Mouse (Mus musculus): ENCODE data around the gene Akna. TPM values are rescaled to one million over a fixed set of nuclear protein-coding genes. Genes with fewer than 3 reads are reported as not detected.
A peak's percentile ranks its signal among the peaks of the same experiment; 100 is the strongest.
"Not testable (repeated sequence)": the region's sequence is repeated elsewhere in the genome, so short reads cannot be mapped to it uniquely, and the experiment has no call there.

Akna gene
- total and polyA plus RNA-seq, 2 experiments from 2014 or later, result 3.8 to 6.1 TPM

DNA sequence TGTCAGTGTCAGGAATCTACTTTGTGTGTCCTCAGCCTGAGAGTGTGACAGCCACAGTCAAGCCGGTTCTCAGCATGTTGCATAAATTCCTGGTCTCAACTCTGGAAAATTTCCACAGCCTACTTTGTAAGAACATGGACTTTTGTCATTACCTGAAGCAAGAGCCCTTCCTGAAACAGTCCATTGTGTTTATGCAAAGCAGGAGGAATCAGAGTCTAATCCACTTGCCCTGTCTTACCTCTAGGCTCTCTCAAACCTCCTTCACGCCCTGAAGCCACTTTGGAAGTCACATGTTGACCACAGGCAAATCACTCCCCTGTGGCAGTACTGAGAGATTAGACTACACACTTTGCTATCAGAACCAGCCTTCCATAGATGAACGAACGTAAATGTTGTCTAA is 60.7 kb downstream of the Akna start:
- ATAC-seq (no peak), DNase-seq (no peak)
- Histone ChIP-seq H3K4me1 (ENCODE audit: insufficient read depth) (no peaks in the 10 kb centered on the region), H3K9ac (no peak overlapping the region), H3K9me3 (ENCODE audit: low read length) (no peaks in the 10 kb centered on the region), H3K4me2 (ENCODE audit: low read depth) (no peak overlapping the region), H3K27ac (ENCODE audit: low read depth, low read length) (no peak overlapping the region), H3K36me3 (ENCODE audit: insufficient read depth) (no peaks in the 10 kb centered on the region), H3K27me3 (ENCODE audit: insufficient read depth, low read length) (no peaks in the 10 kb centered on the region), H3K4me3 (ENCODE audit: low read depth, low read length) (no peak overlapping the region)
- TF ChIP-seq CTCF (IDR thresholded peaks at IDR 0.05; ENCODE audit: low read depth), result no peak
- 67% methylated on average over 4 of the region's 4 CpGs for WGBS

DNA sequence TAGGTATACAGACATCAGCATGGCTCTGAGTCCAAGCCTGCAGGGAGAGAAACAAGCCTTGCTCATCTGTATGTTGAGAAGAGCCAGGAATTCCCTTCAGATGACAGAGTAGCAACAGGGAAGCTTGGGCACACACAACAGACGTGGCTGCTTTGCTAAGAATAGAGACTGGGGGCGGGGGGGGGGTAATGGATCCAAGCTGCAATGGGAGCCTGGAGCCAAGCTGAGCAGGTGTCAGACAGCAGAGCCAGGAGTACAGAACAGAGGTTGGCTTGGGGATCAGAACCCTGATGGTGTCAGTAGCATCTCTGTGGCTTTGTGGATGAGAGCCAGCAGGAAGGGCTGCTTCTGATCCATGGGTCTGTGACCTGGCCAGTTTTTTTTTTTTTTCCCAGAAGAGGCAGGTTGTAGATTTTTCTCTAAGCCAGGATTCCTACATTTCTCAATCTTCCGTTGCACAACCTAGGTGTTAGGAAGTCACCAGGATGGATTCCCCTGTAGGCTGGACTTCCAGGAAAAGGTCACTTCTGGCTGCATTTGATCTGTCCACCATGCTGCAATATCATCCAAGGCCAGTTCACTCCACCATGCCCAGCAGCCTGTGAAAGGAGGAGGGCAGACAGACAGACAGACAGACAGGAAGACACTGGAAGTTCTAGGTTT is 64.6 kb downstream of the Akna start:
- Histone ChIP-seq H3K4me1 (ENCODE audit: insufficient read depth) (no peaks in the 10 kb centered on the region), H3K9ac (no peak overlapping the region), H3K4me2 (ENCODE audit: low read depth) (no peak overlapping the region), H3K36me3 (ENCODE audit: insufficient read depth) (no peaks in the 10 kb centered on the region), H3K27me3 (ENCODE audit: insufficient read depth, low read length) (no peaks in the 10 kb centered on the region), H3K9me3 (ENCODE audit: low read length) (no peaks in the 10 kb centered on the region), H3K27ac (ENCODE audit: low read depth, low read length) (no peak overlapping the region), H3K4me3 (ENCODE audit: low read depth, low read length) (no peak overlapping the region)
- ATAC-seq (peak; percentile 63), DNase-seq (peak; percentile 15)
- TF ChIP-seq CTCF (IDR thresholded peaks at IDR 0.05; ENCODE audit: low read depth), result no peak
- WGBS, result 54% methylated on average over 3 of the region's 3 CpGs

DNA sequence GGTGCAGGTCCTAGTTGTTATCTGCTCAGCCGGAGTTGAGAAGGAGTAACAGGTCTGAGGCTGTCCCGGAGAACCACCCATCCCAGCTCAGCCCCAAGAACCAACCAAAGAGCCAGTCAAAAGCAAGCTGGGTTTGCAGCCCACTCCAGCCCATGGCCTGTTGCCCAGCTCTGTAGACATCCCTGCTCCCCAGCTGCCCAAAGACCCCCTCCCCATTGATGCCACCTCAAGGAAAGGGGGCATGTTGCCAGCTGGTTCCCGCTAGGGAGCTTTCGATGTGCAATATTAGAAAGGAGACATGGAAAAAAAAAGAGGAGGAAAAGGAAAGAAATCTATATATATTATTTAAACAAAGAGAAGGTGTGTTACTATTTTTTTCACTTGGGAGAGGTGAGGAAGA is 69.8 kb downstream of the Akna start:
- 76% methylated on average over 4 of the region's 4 CpGs for WGBS
- H3K4me1 ChIP-seq (ENCODE audit: insufficient read depth), result no peaks in the 10 kb centered on the region
- H3K36me3 ChIP-seq (ENCODE audit: insufficient read depth), result no peaks in the 10 kb centered on the region
- no peak for TF ChIP-seq CTCF (IDR thresholded peaks at IDR 0.05; ENCODE audit: low read depth)
- H3K9me3 ChIP-seq (ENCODE audit: low read length), result no peaks in the 10 kb centered on the region
- ATAC-seq (no peak), DNase-seq (no peak)
- no peak overlapping the region for H3K4me2 ChIP-seq (ENCODE audit: low read depth)
- H3K9ac ChIP-seq, result no peak overlapping the region
- H3K27me3 ChIP-seq (ENCODE audit: insufficient read depth, low read length), result no peaks in the 10 kb centered on the region
- H3K27ac ChIP-seq (ENCODE audit: low read depth, low read length), result no peak overlapping the region
- no peak overlapping the region for H3K4me3 ChIP-seq (ENCODE audit: low read depth, low read length)

DNA sequence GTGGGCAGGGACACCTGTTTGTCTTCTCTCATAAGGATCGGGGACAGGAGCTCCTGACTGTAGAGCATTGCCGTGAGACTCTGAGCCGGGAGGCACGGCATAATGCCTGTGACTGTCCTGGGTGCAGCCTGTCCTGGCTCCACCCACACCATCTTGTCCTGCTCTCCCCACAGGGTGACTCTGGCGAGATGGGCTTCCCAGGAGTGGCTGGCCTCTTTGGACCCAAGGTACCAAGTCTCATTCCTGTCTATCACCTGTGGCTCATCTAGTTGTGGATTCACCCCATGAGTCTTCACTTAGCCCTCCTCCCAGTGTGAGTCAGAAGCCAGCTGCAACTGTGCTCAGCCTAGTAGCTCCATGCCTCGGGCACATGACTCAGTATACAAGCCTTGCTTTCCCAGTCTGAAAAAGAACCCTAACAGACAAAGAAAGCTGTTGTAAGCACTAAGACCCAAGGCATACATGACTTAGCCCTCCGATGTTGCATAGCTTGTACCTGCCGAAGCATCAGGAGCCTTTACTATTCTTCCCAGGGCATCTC is 79.8 kb downstream of the Akna start:
- Histone ChIP-seq H3K9ac (no peak overlapping the region), H3K9me3 (ENCODE audit: low read length) (no peaks in the 10 kb centered on the region), H3K4me1 (ENCODE audit: insufficient read depth) (no peaks in the 10 kb centered on the region), H3K4me2 (ENCODE audit: low read depth) (no peak overlapping the region), H3K4me3 (ENCODE audit: low read depth, low read length) (no peak overlapping the region), H3K27me3 (ENCODE audit: insufficient read depth, low read length) (no peaks in the 10 kb centered on the region), H3K27ac (ENCODE audit: low read depth, low read length) (no peak overlapping the region), H3K36me3 (ENCODE audit: insufficient read depth) (no peaks in the 10 kb centered on the region)
- 87% methylated on average over 8 of the region's 8 CpGs for WGBS
- no peak for ATAC-seq
- no peak for DNase-seq
- TF ChIP-seq CTCF (IDR thresholded peaks at IDR 0.05; ENCODE audit: low read depth), result no peak

DNA sequence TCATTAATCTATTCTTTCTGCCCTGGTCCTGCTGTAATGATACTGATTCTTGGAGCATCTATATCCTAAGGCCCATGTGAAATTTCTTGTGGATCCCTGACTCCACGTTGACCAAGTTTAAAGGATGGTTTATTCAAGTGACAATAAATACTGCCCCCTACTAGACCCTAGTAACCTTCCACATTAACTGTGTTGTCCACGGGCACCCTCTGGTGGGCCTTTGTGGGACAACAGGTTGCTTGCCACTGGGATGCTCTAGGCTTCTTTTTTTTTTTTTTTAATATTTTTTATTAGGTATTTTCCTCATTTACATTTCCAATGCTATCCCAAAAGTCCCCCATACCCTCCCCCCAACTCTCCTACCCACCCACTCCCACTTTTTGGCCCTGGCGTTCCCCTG is 83.6 kb downstream of the Akna start:
- H3K36me3 ChIP-seq (ENCODE audit: insufficient read depth); H3K9me3 ChIP-seq (ENCODE audit: low read length); H3K27me3 ChIP-seq (ENCODE audit: insufficient read depth, low read length); H3K9ac ChIP-seq; H3K4me2 ChIP-seq (ENCODE audit: low read depth); H3K27ac ChIP-seq (ENCODE audit: low read depth, low read length); H3K4me1 ChIP-seq (ENCODE audit: insufficient read depth); H3K4me3 ChIP-seq (ENCODE audit: low read depth, low read length); ATAC-seq: not testable (repeated sequence)
- WGBS, result 21% methylated on average over 3 of the region's 3 CpGs
- TF ChIP-seq CTCF (IDR thresholded peaks at IDR 0.05; ENCODE audit: low read depth), result peak; percentile 78
- DNase-seq, result peak; percentile 71

Other genes starting within 250 kb of the Akna start
- gene Ambp, start 248.6 kb downstream of the Akna start, total RNA-seq (2014; rRNA removed), result not detected in 2 replicates
- gene Ambp, start 248.6 kb downstream of the Akna start, polyA plus RNA-seq (2015; fragmentation: Nextera tagmentation; extraction: Ambion mirVana), result not detected in 2 replicates
- gene Kif12, start 231.2 kb downstream of the Akna start, total RNA-seq (2014; rRNA removed), result 0.19 TPM in 1 of 2 replicates, not detected in the other
- not detected in 2 replicates for gene Kif12, start 231.2 kb downstream of the Akna start, polyA plus RNA-seq (2015; fragmentation: Nextera tagmentation; extraction: Ambion mirVana)
- 2.2 and 5.3 TPM in 2 replicates for gene Col27a1, start 189.3 kb downstream of the Akna start, total RNA-seq (2014; rRNA removed)
- gene Col27a1, start 189.3 kb downstream of the Akna start, polyA plus RNA-seq (2015; fragmentation: Nextera tagmentation; extraction: Ambion mirVana), result 0.33 and 0.56 TPM in 2 replicates
- gene Orm1, start 58.8 kb downstream of the Akna start, total RNA-seq (2014; rRNA removed), result not detected in 2 replicates
- gene Orm1, start 58.8 kb downstream of the Akna start, polyA plus RNA-seq (2015; fragmentation: Nextera tagmentation; extraction: Ambion mirVana), result not detected in 2 replicates
- gene Orm3, start 47.2 kb downstream of the Akna start, total RNA-seq (2014; rRNA removed), result not detected in 2 replicates
- gene Orm3, start 47.2 kb downstream of the Akna start, polyA plus RNA-seq (2015; fragmentation: Nextera tagmentation; extraction: Ambion mirVana), result not detected in 2 replicates
- gene Orm2, start 40.9 kb downstream of the Akna start, total RNA-seq (2014; rRNA removed), result not detected in 2 replicates
- gene Orm2, start 40.9 kb downstream of the Akna start, polyA plus RNA-seq (2015; fragmentation: Nextera tagmentation; extraction: Ambion mirVana), result not detected in 2 replicates
- gene Whrn, start 92.6 kb upstream of the Akna start, total RNA-seq (2014; rRNA removed), result 9.8 and 13.0 TPM in 2 replicates
- gene Whrn, start 92.6 kb upstream of the Akna start, polyA plus RNA-seq (2015; fragmentation: Nextera tagmentation; extraction: Ambion mirVana), result 2.6 and 3.8 TPM in 2 replicates
- 222 and 234 TPM in 2 replicates for gene Atp6v1g1, start 141.4 kb upstream of the Akna start, total RNA-seq (2014; rRNA removed)
- gene Atp6v1g1, start 141.4 kb upstream of the Akna start, polyA plus RNA-seq (2015; fragmentation: Nextera tagmentation; extraction: Ambion mirVana), result 389 and 442 TPM in 2 replicates
- gene Tmem268, start 155.4 kb upstream of the Akna start, total RNA-seq (2014; rRNA removed), result 4.5 and 5.9 TPM in 2 replicates
- gene Tmem268, start 155.4 kb upstream of the Akna start, polyA plus RNA-seq (2015; fragmentation: Nextera tagmentation; extraction: Ambion mirVana), result 4.2 and 5.5 TPM in 2 replicates
- not detected in 2 replicates for gene Gm11213, start 201.9 kb upstream of the Akna start, total RNA-seq (2014; rRNA removed)
- gene Gm11213, start 201.9 kb upstream of the Akna start, polyA plus RNA-seq (2015; fragmentation: Nextera tagmentation; extraction: Ambion mirVana), result not detected in 2 replicates
- not detected in 2 replicates for gene Tex48, start 219.1 kb upstream of the Akna start, total RNA-seq (2014; rRNA removed)
- not detected in 2 replicates for gene Tex48, start 219.1 kb upstream of the Akna start, polyA plus RNA-seq (2015; fragmentation: Nextera tagmentation; extraction: Ambion mirVana)